Mouse (Mus musculus) cortical plate, adult 2 months (tissue): ENCODE data around the gene Efl1.

Source experiments
- CTCF ChIP-seq: fragments of 200-500 bp; IDR thresholded peaks from 2 replicates; pipeline ENCODE4 v1.5.1; 2011; ENCODE audit warnings: mild to moderate bottlenecking, control low read depth, low read length; ENCODE audit not compliant: insufficient read depth; ENCODE audit errors: extremely low read depth
- POLR2A ChIP-seq: fragments of 200-500 bp; IDR thresholded peaks from 2 replicates; pipeline ENCODE4 v1.6.1; 2011; ENCODE audit warnings: mild to moderate bottlenecking, low read length, control low read depth; ENCODE audit not compliant: insufficient read depth; ENCODE audit errors: extremely low read depth

GRCm38 (mm10) chr7:82688736-82689135 is 40.3 kb downstream of the Efl1 start:
- TF ChIP-seq POLR2A (no peak), CTCF (no peak)
